Mouse (Mus musculus): ENCODE data around the gene Lce3e. TPM values are rescaled to one million over a fixed set of nuclear protein-coding genes. Genes with fewer than 3 reads are reported as not detected.

The Lce3e gene
- not detected in 2 replicates for total RNA-seq (2021)
- long read RNA-seq, experiment 1, result 0 reads
- long read RNA-seq, experiment 2, result 0 reads

DNA sequence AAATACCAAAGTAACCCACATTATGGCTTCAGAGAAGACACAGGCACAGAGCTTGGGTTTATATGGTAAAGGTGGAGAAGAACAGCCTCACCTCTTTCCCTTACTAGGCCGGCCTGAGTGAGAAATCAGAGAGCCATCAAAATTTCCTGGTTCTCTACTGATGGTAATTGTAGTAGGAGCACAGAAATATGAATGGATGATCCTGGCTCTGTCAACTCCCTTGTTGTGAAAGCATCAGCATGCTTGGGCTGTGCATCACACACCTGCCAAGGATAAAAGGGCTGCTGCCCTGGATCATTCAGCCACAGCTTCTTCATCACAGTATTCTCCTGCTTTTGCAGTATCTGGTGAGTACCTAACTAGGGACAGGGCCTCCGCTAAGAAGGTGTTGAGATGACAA, at the start of gene Lce3e:
Gene Lce3e (plus strand): TSS at position 301 of the 400 bp plus-strand sequence.
- no peak for DNase-seq

DNA sequence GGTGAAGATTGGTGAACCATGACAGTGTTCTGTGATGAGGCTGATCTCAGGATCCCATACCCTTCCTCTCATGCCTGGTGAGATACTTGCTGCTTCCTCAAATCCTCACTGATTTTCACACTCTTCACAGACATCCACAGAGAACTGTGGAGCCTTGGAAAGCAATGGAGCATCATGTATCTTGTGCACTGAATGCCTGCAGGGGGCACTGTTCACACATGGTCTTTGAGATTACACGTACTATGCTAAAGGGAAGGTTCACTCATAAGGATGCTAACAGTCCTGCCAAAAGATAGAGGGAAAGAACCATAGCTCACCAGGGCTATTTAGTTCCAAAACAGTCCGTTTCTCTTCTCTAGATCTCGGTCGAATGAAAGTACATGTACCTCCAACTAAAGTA, 46.5 kb upstream of the Lce3e start:
- peak; percentile 17 for DNase-seq

GRCm38 (mm10) chr3:92926130-92926529, 40.7 kb upstream of the Lce3e start, which contains the start of gene Lce3a:
Gene Lce3a (minus strand): TSS chr3:92926230.
- DNase-seq, result no peak

DNA sequence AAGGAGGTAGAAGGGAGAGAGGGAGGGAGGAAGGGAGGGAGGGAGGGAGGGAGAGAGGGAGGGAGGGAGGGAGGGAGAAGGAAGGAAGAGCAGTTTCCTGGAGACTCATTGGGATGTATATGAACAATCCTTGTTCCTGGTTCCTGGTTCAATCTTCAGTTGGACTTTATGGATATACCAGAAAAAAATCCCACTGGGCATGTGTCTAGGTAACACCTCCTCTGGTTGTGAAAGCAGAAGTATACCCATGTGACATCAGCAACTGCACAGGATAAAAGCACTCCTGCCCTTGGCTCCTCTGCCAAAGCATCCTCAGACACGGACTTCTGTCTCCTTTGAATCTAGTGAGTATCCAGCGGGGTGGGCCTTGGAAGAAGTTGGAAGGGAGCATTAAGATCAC, 34.2 kb upstream of the Lce3e start, which contains the start of gene Lce3b:
Gene Lce3b (plus strand): TSS at position 301 of the 400 bp plus-strand sequence.
- DNase-seq, result no peak

GRCm38 (mm10) chr3:92944186-92944585, 22.7 kb upstream of the Lce3e start, which contains the start of gene Lce3c:
Gene Lce3c (plus strand): TSS chr3:92944486.
- DNase-seq, result no peak

DNA sequence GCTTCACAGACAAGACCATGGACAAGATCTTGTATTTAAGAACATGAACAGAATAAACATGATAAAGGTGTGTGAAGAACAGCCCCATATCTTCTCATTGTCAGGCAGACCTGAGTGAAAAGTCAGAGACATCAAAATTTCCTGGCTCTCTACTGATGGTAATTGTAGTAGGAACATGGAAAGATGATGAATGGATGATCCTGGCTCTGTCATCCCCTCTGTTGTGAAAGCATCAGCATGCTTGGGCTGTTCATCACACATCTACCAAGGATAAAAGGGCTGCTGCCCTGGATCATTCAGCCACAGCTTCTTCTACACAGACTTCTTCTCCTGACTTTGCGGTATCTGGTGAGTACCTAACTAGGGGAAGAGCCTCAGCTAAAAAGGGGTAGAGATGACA, 9.8 kb upstream of the Lce3e start, which contains the start of gene Lce3d:
Gene Lce3d (plus strand): TSS at position 301 of the 400 bp plus-strand sequence.
- no peak for DNase-seq

DNA sequence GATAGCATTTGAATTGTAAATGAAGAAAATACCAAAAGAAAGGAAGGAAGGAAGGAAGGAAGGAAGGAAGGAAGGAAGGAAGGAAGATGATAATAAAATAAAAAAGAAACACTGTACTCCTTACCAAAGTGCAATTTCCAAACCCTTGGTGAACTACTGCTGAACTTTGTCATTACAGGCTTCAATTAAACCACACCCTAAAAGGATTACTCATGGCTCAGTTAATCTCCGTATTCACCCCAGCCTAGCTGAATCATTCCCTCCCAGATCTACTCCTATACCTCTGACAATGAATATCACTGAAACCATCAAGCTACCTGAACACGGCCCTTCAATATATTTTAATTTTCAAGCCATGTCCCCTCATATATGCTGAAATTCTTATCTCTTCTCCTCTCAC, 11.6 kb downstream of the Lce3e start:
- no peak for DNase-seq

GRCm38 (mm10) chr3:92991926-92992325, 25.1 kb downstream of the Lce3e start, which contains the start of gene Lce3f:
Gene Lce3f (plus strand): TSS chr3:92992226.
- no peak for DNase-seq

DNA sequence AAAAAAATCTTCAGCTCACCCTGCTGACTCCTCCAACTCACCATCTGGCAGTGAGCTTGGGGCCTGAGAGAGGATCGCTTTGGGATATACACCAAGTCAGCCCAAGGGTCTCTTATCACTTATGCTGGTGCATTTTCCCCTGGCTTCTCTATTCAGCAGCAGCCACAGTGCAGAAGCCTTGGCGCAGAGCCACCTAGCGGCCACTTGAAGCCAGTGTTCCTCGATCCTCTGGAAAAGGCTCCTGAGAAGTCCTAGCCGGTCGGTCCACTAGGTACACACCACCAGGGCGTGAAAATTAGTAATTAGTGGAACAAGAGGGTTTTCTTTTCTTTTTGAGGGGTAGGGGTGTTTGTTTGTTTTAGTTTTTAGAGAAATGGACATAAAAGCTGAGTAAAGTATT, 31.8 kb downstream of the Lce3e start:
- DNase-seq, result peak; percentile 75

DNA sequence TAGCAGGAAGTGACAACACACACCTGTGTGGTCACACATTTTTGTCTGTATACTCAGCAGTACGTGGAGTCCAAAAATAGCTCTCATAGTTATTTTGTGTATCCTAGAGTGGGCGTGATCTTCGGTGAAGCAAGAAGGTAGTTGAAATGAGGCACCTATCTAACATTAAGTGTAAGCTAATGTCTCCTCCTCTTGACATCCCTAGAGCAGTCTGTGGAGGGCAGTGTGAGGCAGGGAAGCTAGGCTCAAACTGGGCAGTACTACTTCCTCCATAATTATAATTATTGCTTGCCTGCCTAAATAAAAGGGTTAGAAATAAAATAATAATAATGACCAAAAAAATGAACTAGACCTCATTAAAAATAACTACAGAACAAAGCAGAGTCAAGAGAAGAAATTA, 33.8 kb downstream of the Lce3e start:
- no peak for DNase-seq

- no peak for DNase-seq
Observed at GRCm38 (mm10) chr3:93002843-93003242, 36.0 kb downstream of the Lce3e start.

DNA sequence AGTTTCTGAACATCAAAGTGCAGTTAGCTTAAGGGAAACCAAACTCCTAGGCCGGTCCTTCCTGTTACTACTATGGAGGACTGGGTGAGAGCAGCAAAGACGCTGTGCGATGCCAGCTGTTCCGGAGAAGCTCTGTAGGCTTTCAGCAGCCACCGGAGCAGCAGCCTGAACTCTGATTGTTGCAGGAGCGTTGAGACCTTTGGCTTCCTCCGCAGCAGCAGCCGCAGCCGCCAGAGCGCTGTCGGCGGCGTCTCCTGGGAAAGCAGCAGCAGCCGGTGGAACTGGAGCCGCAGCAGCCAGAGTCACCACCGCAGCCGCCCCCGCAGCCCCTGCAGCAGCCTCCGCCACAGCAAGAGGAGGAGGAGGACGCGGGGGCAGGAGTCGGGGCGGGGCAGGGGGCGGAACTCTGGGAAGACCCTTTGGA, 47.5 kb downstream of the Lce3e start:
- DNase-seq, result peak; percentile 45

GRCm38 (mm10) chr3:93014871-93015270, 48.0 kb downstream of the Lce3e start:
- DNase-seq, result no peak

DNA sequence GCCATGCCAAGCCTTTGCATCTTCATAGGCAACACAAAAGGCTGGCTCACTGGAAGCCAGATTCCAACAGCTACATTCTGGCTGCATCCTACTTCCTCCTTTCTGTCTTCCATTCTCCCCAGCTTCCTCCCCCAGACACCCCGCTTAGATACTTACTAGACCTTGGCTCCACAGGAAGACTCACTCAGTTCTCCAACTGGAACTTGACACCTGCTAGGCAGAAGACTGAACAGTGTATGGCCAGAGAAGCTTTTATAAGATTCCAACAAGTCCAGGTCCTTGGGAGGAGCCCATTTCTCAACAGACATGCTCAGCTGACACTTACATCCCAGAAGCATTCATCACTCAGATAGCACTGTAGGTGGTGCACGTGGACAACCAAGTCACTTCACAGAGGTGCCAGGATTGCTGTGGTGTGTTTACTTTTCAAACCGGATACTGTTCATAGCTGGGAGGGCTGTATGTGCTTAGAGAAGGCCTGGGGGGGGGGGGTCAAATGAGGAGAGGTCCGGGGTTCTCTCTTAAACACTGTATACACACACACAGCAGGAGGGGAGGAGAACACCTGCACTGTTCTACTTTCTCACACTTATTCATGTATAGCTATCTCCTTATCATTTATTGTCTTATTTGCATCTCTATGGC, 48.7 kb downstream of the Lce3e start, which contains the start of gene Crct1:
Gene Crct1 (minus strand): TSS at position 228 of the 645 bp plus-strand sequence.
- no peak for DNase-seq

Other genes starting within 250 kb of the Lce3e start
- gene Lce1f, start 246.7 kb upstream of the Lce3e start, total RNA-seq (2021), result not detected in 2 replicates
- not detected in 2 replicates for gene Gm38119, start 228.0 kb upstream of the Lce3e start, total RNA-seq (2021)
- not detected in 2 replicates for gene Lce1g, start 214.7 kb upstream of the Lce3e start, total RNA-seq (2021)
- not detected in 2 replicates for gene Lce1h, start 202.0 kb upstream of the Lce3e start, total RNA-seq (2021)
- not detected in 2 replicates for gene Lce1i, start 188.2 kb upstream of the Lce3e start, total RNA-seq (2021)
- not detected in 2 replicates for gene Lce1j, start 176.5 kb upstream of the Lce3e start, total RNA-seq (2021)
- not detected in 2 replicates for gene Lce1k, start 159.2 kb upstream of the Lce3e start, total RNA-seq (2021)
- gene Kprp, start 139.8 kb upstream of the Lce3e start, total RNA-seq (2021), result not detected in 2 replicates
- gene Lce1l, start 115.8 kb upstream of the Lce3e start, total RNA-seq (2021), result not detected in 2 replicates
- not detected in 2 replicates for gene 2310050C09Rik, start 96.8 kb upstream of the Lce3e start, total RNA-seq (2021)
- gene Lce3a, start 40.8 kb upstream of the Lce3e start, total RNA-seq (2021), result not detected in 2 replicates
- not detected in 2 replicates for gene Lce3b, start 34.1 kb upstream of the Lce3e start, total RNA-seq (2021)
- not detected in 2 replicates for gene Lce3c, start 22.6 kb upstream of the Lce3e start, total RNA-seq (2021)
- not detected in 2 replicates for gene Lce3d, start 9.7 kb upstream of the Lce3e start, total RNA-seq (2021)
- not detected in 2 replicates for gene Lce3f, start 25.2 kb downstream of the Lce3e start, total RNA-seq (2021)
- gene Crct1, start 48.6 kb downstream of the Lce3e start, total RNA-seq (2021), result not detected in 2 replicates
- not detected in 2 replicates for gene Lce1m, start 52.0 kb downstream of the Lce3e start, total RNA-seq (2021)
- not detected in 2 replicates for gene Gm4858, start 101.8 kb downstream of the Lce3e start, total RNA-seq (2021)
- gene Crnn, start 177.7 kb downstream of the Lce3e start, total RNA-seq (2021), result not detected in 2 replicates
- gene Flg2, start 230.2 kb downstream of the Lce3e start, total RNA-seq (2021), result not detected in 2 replicates